Mouse (Mus musculus): ENCODE data around the gene Psme1.
A peak's percentile ranks its signal among the peaks of the same experiment; 100 is the strongest.

The Psme1 gene

DNA sequence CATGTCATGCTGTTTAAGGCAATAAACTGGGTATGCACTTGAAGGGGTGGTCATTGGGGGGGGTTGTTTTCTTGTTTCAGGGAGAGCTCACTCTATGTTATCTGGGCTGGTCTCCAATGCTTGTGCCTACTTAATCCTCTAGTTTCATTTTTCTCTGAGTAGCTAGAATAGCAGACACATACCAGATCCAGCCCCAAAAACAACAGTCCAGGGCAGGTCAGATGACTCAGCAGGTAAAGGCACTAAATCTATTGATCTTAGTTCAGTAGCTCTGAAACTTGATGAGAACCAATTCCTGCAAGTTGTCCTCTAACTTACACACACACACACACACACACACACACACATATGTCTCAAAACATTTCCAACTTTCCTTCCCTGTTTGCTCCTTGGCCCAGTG is 6.2 kb upstream of the Psme1 start:
- no peak for DNase-seq (ENCODE audit: low spot score)

DNA sequence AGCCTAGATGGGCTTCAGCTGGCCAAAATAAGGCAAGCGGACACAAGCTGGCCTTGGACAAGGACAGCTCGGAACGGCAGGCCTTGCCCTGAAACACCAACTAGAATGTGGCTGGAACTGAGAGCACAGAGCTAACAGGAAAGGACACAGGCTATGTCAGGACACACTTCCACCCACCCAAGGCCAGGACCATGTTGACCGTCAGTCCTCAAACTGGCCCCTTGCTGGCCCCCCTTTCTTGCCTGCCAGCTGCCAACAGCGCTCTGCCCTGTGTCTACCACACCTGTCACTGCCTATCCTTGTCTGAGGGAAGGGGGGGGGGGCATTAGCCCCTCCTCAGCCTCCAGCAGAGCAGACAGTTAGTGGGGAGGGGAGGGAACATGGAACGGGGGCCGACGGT is 2.6 kb upstream of the Psme1 start, which contains the start of gene Fitm1:
Gene Fitm1, plus strand, starts transcription at position 316 of the 400 bp plus-strand sequence.
- DNase-seq (ENCODE audit: low spot score) = no peak

DNA sequence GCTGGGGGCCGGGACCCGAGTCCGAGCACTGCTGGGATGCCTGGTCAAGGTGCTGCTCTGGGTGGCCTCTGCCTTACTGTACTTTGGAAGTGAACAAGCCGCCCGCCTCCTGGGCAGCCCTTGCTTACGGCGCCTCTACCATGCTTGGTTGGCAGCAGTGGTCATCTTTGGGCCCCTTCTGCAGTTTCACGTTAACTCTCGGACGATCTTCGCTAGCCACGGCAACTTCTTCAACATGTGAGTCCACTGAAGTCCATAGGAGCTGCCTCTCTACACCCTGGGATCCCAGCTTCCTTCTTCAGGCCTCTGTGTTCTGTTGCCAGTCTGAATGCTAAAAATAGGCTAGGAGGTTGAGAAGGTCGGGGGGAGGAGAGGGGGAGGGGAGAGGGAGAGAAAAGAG is 2.2 kb upstream of the Psme1 start:
- no peak for DNase-seq (ENCODE audit: low spot score)

DNA sequence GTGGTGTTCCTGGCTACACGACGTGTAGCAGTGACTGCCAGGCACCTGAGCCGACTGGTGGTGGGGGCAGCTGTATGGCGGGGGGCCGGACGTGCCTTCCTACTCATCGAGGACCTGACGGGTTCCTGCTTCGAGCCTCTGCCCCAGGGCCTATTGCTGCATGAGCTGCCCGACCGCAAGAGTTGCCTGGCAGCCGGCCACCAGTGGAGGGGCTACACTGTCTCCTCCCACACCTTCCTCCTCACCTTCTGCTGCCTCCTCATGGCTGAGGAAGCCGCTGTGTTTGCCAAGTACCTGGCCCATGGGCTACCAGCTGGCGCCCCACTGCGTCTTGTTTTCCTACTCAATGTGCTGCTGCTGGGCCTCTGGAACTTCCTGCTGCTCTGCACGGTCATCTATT is 1.5 kb upstream of the Psme1 start:
- DNase-seq (ENCODE audit: low spot score) = no peak

DNA sequence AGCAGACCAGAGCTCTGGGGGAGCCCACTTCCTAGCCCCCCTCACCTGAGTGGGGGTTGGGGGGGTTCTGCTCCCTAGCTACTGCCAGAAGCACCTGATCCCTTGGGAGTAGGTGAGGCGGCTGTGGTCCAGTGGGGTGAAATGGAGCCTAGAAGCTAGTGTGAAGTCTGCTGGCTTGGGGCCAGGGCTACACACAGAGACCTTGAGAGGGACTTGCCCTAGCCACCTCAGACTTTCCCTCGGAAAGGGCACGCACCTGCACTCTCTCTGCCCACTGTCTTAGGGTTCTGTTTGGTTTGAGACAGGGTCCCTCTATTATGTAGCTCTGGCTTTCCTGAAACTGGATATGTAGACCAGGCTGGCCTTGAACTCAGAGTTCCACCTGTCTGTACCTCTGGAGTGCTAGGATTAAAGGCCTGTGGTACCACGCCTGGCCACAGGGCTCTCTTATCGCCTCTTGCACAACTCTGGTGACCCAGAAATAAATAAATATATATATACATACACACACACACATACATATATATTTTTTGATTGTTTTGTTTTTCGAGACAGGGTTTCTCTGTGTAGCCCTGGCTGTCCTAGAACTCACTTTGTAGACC is 846 bp downstream of the Psme1 start:
- peak; percentile 66 for DNase-seq (ENCODE audit: low spot score)

DNA sequence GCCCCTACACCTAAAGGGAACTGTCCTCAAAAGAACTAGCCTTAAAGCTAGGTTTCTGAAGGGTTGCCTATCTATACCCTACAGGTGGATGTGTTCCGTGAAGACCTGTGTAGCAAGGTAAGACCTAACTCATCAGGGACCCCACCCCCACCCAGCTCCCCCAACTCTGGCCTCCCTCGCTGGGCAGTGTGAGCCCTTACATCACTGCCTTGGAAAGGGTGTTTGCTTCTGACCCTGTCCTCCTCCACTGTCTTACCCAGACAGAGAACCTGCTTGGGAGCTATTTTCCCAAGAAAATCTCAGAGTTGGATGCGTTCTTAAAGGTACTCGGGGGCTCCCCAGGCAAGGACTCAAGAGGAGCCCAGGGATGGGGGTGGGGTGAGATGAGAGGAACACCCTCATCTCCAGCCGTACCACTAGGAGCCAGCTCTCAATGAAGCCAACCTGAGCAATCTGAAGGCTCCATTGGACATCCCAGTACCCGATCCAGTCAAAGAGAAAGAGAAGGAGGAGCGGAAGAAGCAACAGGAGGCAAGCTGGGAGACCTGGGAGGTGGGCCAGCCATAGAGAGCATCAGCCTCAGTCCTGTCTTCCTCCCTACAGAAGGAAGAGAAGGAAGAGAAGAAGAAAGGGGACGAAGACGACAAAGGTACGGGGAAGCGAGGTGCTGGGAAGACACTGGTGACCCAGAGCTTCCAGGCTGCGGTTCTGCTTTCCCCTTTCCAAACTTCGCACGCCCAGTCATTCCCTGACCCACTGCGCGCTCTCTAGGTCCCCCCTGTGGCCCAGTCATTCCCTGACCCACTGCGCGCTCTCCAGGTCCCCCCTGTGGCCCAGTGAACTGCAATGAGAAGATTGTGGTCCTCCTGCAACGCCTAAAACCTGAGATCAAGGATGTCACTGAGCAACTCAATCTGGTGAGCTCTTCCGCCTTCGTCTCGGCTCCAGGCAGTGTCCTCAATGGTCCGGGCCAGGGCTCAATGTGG is 1.9 kb downstream of the Psme1 start:
- no peak for DNase-seq (ENCODE audit: low spot score)

DNA sequence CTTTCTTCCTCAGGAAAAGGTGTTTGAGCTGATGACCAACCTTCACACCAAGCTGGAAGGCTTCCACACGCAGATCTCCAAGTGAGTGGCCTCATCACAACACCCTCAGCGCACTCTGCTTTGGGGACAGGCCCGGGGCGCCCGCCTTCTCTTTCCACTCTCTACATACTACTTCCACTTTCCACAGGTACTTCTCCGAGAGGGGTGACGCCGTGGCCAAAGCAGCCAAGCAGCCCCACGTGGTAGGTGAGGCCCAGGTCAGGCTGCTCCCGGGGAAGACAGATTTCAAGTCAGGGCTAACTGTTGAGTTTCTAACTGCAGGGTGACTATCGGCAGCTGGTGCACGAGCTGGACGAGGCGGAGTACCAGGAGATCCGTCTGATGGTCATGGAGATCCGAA is 2.8 kb downstream of the Psme1 start:
- DNase-seq (ENCODE audit: low spot score) = no peak

DNA sequence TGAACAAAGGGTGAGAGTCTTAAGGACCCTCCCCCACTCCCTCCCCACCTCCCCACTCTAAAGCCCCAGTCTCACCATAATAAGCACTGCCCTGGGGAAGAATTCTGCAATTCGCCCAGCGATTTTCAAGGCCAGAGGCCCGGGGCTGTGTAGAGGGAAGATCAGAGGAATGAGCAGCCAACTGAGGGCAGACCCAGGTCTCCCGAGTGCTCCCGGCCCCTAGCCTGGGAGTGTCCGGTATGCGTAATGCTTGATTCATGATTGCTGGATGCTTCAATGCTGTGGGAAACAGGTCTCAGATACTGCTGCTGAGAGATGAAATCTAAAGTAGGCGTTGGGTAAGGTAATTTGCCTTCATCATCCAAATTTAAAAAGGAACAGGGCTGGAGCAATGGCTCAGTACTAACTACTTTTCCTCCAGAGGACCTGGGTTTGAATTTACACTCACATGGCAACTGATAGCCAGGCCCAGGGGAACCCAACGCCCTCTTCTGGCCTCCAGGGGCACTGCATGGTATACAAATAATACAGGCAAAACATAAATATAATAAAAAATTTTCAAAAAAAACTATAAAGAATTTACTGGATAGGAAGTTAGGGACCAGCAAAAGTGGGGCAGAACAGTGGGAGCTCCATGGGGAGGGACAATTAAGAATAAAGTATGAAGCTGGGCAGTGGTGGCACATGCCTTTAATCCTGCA is 4.2 kb downstream of the Psme1 start:
- no peak for DNase-seq (ENCODE audit: low spot score)

DNA sequence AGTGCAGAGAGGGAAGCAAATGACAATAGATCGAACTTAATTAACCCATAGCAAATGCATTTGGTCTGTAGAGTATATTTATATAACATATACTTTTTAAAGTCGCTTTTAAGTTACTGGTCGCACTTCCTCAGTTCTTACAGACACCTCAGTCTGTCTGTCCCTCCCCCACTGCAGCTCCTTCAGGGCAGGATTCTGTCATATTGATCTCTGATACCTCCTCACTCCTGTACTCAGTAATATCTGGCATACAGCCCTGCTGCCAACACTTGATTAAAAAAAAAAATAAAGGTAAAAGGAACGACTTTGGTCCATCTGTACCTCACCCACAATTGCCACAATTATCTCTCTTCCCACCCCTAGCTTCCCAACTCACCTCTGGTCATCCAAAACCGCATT is 6.4 kb downstream of the Psme1 start:
- no peak for DNase-seq (ENCODE audit: low spot score)

DNA sequence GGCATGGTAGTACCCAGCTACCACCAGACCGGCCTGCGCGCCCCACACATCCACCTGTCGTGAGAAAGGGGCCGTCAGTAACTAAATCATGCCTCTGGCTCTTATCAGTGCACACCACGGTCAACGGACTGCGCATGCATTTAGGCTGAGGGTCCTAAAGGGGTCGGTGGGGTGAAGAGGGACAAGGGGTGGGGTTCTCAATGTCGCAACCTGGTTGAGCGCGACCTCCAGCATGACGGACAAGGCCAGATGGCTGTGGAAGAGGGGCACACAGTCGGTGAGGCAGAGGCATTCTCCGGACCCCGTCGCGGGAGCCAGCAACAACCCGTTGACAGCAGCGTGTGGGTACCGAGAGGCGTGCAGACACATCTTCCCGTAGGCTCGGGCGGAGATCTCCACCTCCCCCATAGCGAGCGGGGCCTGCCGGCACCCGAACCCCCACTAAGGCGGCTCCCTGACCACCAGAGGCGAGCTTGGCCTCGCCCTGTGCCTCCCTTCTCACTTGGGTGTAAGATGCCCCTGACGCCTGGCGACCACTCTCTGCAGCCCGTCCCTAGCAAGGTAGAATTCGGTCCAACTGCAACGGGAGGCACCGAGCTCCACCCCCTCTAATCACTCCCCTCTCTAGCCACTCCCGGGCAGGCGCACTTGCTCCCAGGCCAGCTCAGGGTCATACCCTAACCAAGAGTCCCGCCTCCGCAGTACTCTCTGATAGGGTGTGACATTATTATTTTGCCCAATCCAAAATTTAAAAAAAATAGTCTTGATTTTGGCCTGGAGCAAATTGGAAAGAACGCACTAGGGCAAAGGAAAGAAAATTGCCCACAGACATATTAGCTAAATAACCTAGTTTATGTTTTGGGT is 7.0 kb downstream of the Psme1 start, which contains the start of gene Emc9:
Gene Emc9, minus strand, starts transcription at position 601 of the 864 bp plus-strand sequence.
- peak; percentile 70 for DNase-seq (ENCODE audit: low spot score)

DNA sequence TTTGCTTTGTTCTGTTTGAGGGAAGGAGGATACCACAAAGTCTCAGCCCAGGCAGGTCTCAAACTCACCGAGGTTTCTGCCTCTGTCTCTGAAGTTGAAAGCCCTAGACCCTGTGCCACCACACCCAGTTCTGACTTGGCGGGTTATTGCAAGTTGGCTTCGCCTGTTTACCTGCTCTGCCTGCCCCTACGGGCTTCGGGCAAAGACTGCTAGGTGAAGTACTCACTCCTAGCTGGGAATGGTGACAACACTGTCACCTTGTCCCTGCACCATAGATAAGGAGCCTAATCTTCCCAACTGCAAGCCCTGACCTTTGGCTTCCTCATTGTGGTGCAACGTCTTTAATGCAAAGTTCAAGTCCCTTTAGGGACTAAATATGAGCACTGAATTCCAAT is 7.6 kb downstream of the Psme1 start:
- DNase-seq (ENCODE audit: low spot score) = no peak

DNA sequence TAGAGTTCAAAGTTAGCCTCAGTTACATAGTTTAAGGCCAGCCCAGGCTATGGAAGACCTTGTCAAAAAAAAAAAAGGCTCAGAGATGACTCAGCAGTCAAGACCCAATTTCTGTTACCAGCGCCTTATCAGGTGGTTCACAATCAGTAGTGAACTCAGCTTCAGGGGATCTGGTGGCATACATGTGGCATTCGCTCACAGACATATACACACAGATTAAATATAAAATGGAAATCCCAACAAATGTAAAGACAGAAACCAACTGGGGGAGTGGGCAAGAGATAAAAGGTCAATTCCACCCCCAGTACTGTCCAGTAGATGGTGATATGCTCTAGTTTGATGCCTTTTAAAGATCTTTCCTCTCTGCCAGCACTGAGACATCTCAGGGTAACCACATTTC is 8.2 kb downstream of the Psme1 start:
- DNase-seq (ENCODE audit: low spot score) = no peak

DNA sequence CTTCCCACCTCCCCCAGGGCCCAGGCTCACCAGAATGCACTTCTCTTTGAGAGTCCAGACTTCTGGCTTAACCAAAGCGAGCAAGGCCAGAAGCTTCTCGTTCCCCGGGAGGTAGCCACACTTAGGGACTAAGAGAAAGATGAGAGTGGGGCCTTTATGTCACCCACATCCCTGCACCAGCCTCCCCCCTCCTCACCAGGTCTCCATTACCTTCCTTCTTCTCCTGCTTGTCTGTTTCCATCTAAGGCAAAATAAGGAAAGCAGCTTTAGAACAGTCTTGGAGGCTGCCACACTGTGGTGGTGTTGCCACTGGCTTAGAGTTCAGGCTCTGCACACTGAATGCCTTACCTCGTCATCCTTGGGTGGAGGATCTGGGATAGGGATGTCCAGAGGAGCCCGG is 11.3 kb downstream of the Psme1 start:
- no peak for DNase-seq (ENCODE audit: low spot score)

DNA sequence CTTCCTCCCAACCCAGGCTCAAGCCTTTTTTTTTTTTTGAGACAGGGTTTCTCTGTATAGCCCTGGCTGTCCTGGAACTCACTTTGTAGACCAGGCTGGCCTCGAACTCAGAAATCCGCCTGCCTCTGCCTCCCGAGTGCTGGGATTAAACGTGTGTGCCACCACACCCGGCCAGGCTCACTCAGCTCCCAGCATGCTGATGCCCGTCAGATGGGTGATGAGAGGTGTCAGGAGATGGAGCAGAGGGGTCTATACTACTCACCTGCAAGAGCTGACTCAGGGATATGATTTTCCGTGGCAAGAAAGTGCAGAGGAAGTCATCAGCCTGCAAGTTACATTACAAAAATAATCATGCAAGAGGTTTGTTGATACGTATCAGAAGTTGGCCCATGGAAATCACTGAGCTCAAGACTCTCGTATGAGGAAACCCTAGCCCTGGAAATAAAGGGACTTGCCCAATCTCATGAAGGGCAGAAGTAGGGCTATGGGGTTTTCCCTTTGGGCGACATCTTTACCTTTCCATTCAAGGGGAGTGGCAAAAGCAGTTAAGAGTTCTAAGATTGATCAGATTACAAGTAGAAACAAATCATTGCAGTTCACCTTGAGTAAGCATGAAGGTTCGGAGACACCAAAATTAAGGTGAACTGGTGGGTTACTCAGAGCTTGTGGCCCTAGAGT is 12.0 kb downstream of the Psme1 start:
- no peak for DNase-seq (ENCODE audit: low spot score)

DNA sequence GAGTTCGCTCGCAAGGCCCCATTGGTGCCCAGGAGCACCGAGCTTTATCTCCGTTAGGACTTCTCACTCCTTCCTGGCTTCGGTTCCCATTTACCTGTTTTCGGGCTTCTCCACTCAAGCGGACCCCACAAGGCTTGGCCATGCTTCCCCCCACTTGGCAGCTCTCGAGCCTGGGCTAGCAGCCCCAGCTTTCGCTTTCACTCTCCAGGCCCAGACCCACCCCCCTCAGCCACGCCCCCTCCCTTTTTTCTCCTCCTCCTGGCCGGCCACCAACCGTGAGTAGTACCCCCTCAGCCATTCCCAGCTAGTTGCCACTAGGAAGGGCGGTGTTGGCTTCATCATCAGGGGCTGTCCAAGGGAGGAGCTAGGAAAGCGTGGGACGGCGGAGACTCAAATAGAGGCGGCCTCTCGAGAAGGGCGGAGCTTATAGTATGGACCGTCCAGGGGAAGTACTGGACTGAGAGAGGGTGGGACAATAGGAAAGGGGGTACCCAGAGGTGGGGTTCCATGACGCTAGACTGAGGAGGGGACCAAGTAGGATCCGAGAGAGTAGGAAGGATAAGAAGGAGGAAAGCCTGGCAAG is 12.9 kb downstream of the Psme1 start, which contains the start of gene Psme2:
Gene Psme2, minus strand, starts transcription at position 366 of the 583 bp plus-strand sequence.
- DNase-seq (ENCODE audit: low spot score) = peak; percentile 97

DNA sequence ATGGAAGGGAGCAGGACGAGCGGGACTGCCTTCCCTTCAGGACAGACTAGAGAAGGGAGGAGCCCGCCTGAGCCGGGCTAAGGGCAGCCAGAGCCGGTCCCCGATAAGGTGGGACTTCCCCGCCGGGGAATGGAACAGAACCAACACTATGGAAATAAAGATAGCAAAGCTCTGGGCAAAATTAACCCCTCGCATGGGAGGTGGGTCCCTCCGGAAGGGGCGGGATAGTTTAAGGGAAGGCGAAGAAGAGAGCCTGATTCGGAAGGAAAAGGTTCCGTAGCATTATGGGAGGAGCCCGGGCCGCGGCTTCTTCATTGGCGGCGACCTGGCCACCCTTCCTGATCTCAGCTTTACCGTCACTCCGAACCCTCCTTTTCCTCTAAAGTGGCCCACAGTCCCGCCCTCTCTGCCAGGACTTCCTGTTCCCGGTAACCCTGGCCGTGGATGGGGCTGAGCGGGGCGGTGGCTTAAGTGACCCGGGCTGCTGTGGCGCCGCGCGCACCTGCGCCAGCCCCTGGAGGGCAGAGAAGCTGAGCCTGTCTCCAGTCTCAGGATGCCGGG is 13.5 kb downstream of the Psme1 start, which contains the start of gene Rnf31:
Gene Rnf31, plus strand, starts transcription at position 378 of the 561 bp plus-strand sequence.
- peak; percentile 94 for DNase-seq (ENCODE audit: low spot score)

DNA sequence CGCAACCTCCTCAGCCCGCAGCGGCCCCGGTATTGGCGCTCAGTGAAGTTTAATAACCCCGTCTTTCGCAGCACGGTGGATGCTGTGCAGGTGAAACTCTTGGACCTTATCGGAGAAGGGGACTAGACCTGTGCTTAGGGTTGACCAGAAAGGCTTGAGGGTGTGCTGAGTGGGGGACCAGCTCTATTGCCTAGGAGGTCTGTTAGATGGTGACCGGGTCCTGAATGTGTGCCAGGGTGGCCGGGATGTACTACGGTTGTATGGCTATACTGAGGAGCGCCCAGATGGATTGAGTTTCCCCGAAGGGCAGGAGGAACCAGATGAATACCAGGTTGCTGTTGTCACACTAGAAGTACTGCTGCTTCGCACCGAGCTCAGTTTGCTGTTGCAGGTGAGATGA is 14.3 kb downstream of the Psme1 start:
- peak; percentile 43 for DNase-seq (ENCODE audit: low spot score)

DNA sequence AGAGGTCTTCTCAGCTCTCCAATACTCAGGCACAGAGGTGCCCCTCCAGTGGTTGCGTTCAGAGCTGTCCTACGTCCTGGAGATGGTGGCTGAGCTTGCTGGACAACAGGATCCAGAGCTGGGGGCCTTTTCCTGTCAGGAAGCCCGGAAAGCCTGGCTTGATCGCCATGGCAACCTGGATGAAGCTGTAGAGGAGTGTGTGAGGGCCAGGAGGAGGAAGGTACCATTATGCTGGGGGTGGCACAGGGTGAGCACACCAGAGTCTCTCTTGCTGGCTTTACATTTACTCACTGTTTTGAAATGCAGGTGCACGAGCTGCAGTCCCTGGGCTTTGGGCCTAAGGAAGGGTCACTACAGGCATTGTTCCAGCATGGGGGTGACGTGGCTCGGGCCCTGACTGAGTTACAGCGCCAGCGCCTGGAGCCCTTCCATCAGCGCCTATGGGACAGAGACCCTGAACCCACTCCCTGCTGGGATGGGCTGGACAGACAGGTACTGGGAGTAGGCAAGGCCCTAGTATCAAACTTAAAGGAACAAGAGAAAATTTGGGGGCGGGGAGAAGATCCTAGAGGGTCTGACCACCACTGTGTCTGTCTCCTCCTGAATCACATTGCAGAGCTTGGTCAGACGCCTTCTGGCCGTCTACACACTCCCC is 18.2 kb downstream of the Psme1 start:
- no peak for DNase-seq (ENCODE audit: low spot score)

DNA sequence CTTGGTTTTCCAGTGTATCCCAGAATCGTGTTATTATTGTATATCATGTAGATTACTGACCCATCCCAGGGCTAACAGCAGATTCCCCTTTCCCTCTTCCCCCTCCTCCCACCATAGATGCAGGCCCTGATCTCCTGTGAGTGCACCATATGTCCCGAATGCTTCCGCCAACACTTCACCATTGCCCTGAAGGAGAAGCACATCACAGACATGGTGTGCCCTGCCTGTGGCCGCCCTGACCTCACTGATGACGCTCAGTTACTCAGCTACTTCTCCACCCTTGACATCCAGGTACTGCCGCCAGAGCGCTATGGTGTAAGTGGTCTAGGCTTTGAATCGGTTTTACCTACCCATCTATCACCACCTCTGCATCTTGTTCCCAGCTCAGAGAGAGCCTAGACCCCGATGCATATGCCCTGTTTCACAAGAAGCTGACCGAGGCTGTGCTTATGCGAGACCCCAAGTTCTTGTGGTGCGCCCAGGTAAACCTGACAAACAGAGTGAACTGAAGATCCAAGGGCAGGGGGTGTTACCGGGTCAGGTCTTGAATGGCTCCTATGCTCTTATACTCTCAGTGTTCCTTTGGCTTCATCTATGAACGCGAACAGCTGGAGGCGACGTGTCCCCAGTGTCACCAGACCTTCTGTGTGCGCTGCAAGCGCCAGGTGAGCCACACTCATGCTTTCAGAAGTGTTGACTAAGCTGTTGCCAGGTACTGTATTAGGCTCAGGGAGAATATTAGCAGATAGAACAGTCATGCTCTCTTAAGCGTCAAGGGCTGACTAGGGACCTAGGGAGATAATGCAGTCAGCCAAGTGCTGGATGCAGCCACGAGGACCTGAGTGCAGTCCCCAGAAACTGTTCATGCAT is 20.8 kb downstream of the Psme1 start:
- no peak for DNase-seq (ENCODE audit: low spot score)
